Mouse (Mus musculus): ENCODE results near the gene Tmem258. TPM values are rescaled to one million over a fixed set of nuclear protein-coding genes. Genes with fewer than 3 reads are reported as not detected.

The Tmem258 gene
- polyA plus RNA-seq, 1 experiment from 2014 or later, result 357 TPM

- Histone ChIP-seq H3K27me3 (ENCODE audit: control insufficient read depth, insufficient read depth, low read length) (no peaks in the 10 kb centered on the region), H3K4me2 (replicated peaks) (no peak overlapping the region), H3K9me3 (ENCODE audit: control insufficient read depth, low read length) (no peaks in the 10 kb centered on the region), H3K9ac (no peak overlapping the region), H3K36me3 (replicated peaks; ENCODE audit: control insufficient read depth, insufficient read depth) (no peaks in the 10 kb centered on the region), H3K27ac (no peak overlapping the region), H3K4me1 (replicated peaks; ENCODE audit: control insufficient read depth, insufficient read depth, low read length) (no peaks in the 10 kb centered on the region), H3K4me3 (replicated peaks; ENCODE audit: low read length) (no peak overlapping the region)
- no peak for DNase-seq (ENCODE audit: low spot score)
- no peak for ATAC-seq (ENCODE audit: low FRiP score)
- 23% methylated on average over 1 of the region's 1 CpGs for WGBS
Observed at GRCm38 (mm10) chr19:10170466-10170865, 33.3 kb upstream of the Tmem258 start.

GRCm38 (mm10) chr19:10171359-10171758 lies 32.5 kb upstream of the Tmem258 start:
- Histone ChIP-seq H3K4me1 (replicated peaks; ENCODE audit: control insufficient read depth, insufficient read depth, low read length) (no peaks in the 10 kb centered on the region), H3K36me3 (replicated peaks; ENCODE audit: control insufficient read depth, insufficient read depth) (no peaks in the 10 kb centered on the region), H3K4me3 (replicated peaks; ENCODE audit: low read length) (no peak overlapping the region), H3K4me2 (replicated peaks) (no peak overlapping the region), H3K9ac (no peak overlapping the region), H3K9me3 (ENCODE audit: control insufficient read depth, low read length) (no peaks in the 10 kb centered on the region), H3K27ac (no peak overlapping the region), H3K27me3 (ENCODE audit: control insufficient read depth, insufficient read depth, low read length) (no peaks in the 10 kb centered on the region)
- WGBS, result 91% methylated on average over 7 of the region's 7 CpGs
- no peak for DNase-seq (ENCODE audit: low spot score)
- ATAC-seq (ENCODE audit: low FRiP score), result no peak

GRCm38 (mm10) chr19:10171846-10172245 lies 32.0 kb upstream of the Tmem258 start:
- H3K4me2 ChIP-seq (replicated peaks), result no peak overlapping the region
- no peak overlapping the region for H3K9ac ChIP-seq
- DNase-seq (ENCODE audit: low spot score), result no peak
- H3K27me3 ChIP-seq (ENCODE audit: control insufficient read depth, insufficient read depth, low read length), result no peaks in the 10 kb centered on the region
- no peak overlapping the region for H3K27ac ChIP-seq
- no peaks in the 10 kb centered on the region for H3K36me3 ChIP-seq (replicated peaks; ENCODE audit: control insufficient read depth, insufficient read depth)
- H3K9me3 ChIP-seq (ENCODE audit: control insufficient read depth, low read length), result no peaks in the 10 kb centered on the region
- H3K4me1 ChIP-seq (replicated peaks; ENCODE audit: control insufficient read depth, insufficient read depth, low read length), result no peaks in the 10 kb centered on the region
- no peak overlapping the region for H3K4me3 ChIP-seq (replicated peaks; ENCODE audit: low read length)
- ATAC-seq (ENCODE audit: low FRiP score), result no peak

GRCm38 (mm10) chr19:10173116-10173718 lies 30.6 kb upstream of the Tmem258 start:
- H3K9me3 ChIP-seq (ENCODE audit: control insufficient read depth, low read length), result no peaks in the 10 kb centered on the region
- ATAC-seq (ENCODE audit: low FRiP score) (no peak), DNase-seq (ENCODE audit: low spot score) (no peak)
- no peak overlapping the region for H3K4me2 ChIP-seq (replicated peaks)
- WGBS, result 88% methylated on average over 5 of the region's 5 CpGs
- H3K4me3 ChIP-seq (replicated peaks; ENCODE audit: low read length), result no peak overlapping the region
- H3K27me3 ChIP-seq (ENCODE audit: control insufficient read depth, insufficient read depth, low read length), result no peaks in the 10 kb centered on the region
- no peaks in the 10 kb centered on the region for H3K36me3 ChIP-seq (replicated peaks; ENCODE audit: control insufficient read depth, insufficient read depth)
- no peaks in the 10 kb centered on the region for H3K4me1 ChIP-seq (replicated peaks; ENCODE audit: control insufficient read depth, insufficient read depth, low read length)
- H3K9ac ChIP-seq, result no peak overlapping the region
- no peak overlapping the region for H3K27ac ChIP-seq

- H3K27me3 ChIP-seq (ENCODE audit: control insufficient read depth, insufficient read depth, low read length), result no peaks in the 10 kb centered on the region
- DNase-seq (ENCODE audit: low spot score), result no peak
- WGBS, result 95% methylated on average over 7 of the region's 7 CpGs
Observed at GRCm38 (mm10) chr19:10173844-10174539, 29.8 kb upstream of the Tmem258 start.

GRCm38 (mm10) chr19:10174956-10175355 lies 28.9 kb upstream of the Tmem258 start:
- no peak for DNase-seq (ENCODE audit: low spot score)
- Histone ChIP-seq H3K27ac (no peak overlapping the region), H3K36me3 (replicated peaks; ENCODE audit: control insufficient read depth, insufficient read depth) (no peaks in the 10 kb centered on the region), H3K9ac (no peak overlapping the region), H3K4me3 (replicated peaks; ENCODE audit: low read length) (no peak overlapping the region), H3K4me2 (replicated peaks) (no peak overlapping the region), H3K4me1 (replicated peaks; ENCODE audit: control insufficient read depth, insufficient read depth, low read length) (no peaks in the 10 kb centered on the region), H3K9me3 (ENCODE audit: control insufficient read depth, low read length) (no peaks in the 10 kb centered on the region), H3K27me3 (ENCODE audit: control insufficient read depth, insufficient read depth, low read length) (no peaks in the 10 kb centered on the region)
- no peak for ATAC-seq (ENCODE audit: low FRiP score)
- 86% methylated on average over 4 of the region's 4 CpGs for WGBS

More at GRCm38 (mm10) chr19:10173844-10174539, 29.8 kb upstream of the Tmem258 start:
- no peak overlapping the region for H3K4me3 ChIP-seq (replicated peaks; ENCODE audit: low read length)
- no peaks in the 10 kb centered on the region for H3K9me3 ChIP-seq (ENCODE audit: control insufficient read depth, low read length)
- H3K36me3 ChIP-seq (replicated peaks; ENCODE audit: control insufficient read depth, insufficient read depth), result no peaks in the 10 kb centered on the region
- no peak overlapping the region for H3K9ac ChIP-seq
- no peak overlapping the region for H3K27ac ChIP-seq
- no peak overlapping the region for H3K4me2 ChIP-seq (replicated peaks)
- ATAC-seq (ENCODE audit: low FRiP score), result no peak
- H3K4me1 ChIP-seq (replicated peaks; ENCODE audit: control insufficient read depth, insufficient read depth, low read length), result no peaks in the 10 kb centered on the region

GRCm38 (mm10) chr19:10176477-10176876 lies 27.3 kb upstream of the Tmem258 start:
- Histone ChIP-seq H3K4me2 (replicated peaks) (no peak overlapping the region), H3K27me3 (ENCODE audit: control insufficient read depth, insufficient read depth, low read length) (no peaks in the 10 kb centered on the region), H3K9me3 (ENCODE audit: control insufficient read depth, low read length) (no peaks in the 10 kb centered on the region), H3K9ac (no peak overlapping the region), H3K36me3 (replicated peaks; ENCODE audit: control insufficient read depth, insufficient read depth) (no peaks in the 10 kb centered on the region), H3K4me1 (replicated peaks; ENCODE audit: control insufficient read depth, insufficient read depth, low read length) (no peaks in the 10 kb centered on the region), H3K4me3 (replicated peaks; ENCODE audit: low read length) (no peak overlapping the region), H3K27ac (no peak overlapping the region)
- WGBS, result 52% methylated on average over 1 of the region's 1 CpGs
- no peak for DNase-seq (ENCODE audit: low spot score)
- no peak for ATAC-seq (ENCODE audit: low FRiP score)

- Histone ChIP-seq H3K27me3 (ENCODE audit: control insufficient read depth, insufficient read depth, low read length) (no peaks in the 10 kb centered on the region), H3K4me3 (replicated peaks; ENCODE audit: low read length) (no peak overlapping the region), H3K4me2 (replicated peaks) (no peak overlapping the region), H3K27ac (no peak overlapping the region), H3K9me3 (ENCODE audit: control insufficient read depth, low read length) (no peaks in the 10 kb centered on the region), H3K36me3 (replicated peaks; ENCODE audit: control insufficient read depth, insufficient read depth) (no peaks in the 10 kb centered on the region), H3K4me1 (replicated peaks; ENCODE audit: control insufficient read depth, insufficient read depth, low read length) (0 out of 2 replicates have a peak, but pooled peaks cover under 1% of the 10 kb centered on the region), H3K9ac (no peak overlapping the region)
- ATAC-seq (ENCODE audit: low FRiP score) (no peak), DNase-seq (ENCODE audit: low spot score) (no peak)
- WGBS, result 58% methylated on average over 7 of the region's 7 CpGs
Observed at GRCm38 (mm10) chr19:10176941-10177372, 26.9 kb upstream of the Tmem258 start.

GRCm38 (mm10) chr19:10181225-10181624 lies 22.6 kb upstream of the Tmem258 start:
- no peak overlapping the region for H3K4me3 ChIP-seq (replicated peaks; ENCODE audit: low read length)
- peaks cover 26% of the 10 kb centered on the region for H3K4me1 ChIP-seq (replicated peaks; ENCODE audit: control insufficient read depth, insufficient read depth, low read length)
- no peak overlapping the region for H3K4me2 ChIP-seq (replicated peaks)
- H3K9ac ChIP-seq, result no peak overlapping the region
- H3K36me3 ChIP-seq (replicated peaks; ENCODE audit: control insufficient read depth, insufficient read depth), result peaks cover 13% of the 10 kb centered on the region
- 90% methylated on average over 7 of the region's 7 CpGs for WGBS
- no peak for ATAC-seq (ENCODE audit: low FRiP score)
- H3K9me3 ChIP-seq (ENCODE audit: control insufficient read depth, low read length), result no peaks in the 10 kb centered on the region
- no peaks in the 10 kb centered on the region for H3K27me3 ChIP-seq (ENCODE audit: control insufficient read depth, insufficient read depth, low read length)
- H3K27ac ChIP-seq, result no peak overlapping the region
- no peak for DNase-seq (ENCODE audit: low spot score)

Measured in hindbrain, embryonic 14.5 days (tissue).